Comparison of ENCODE assay signal across 17 mouse cellular contexts in the genomic region with DNA sequence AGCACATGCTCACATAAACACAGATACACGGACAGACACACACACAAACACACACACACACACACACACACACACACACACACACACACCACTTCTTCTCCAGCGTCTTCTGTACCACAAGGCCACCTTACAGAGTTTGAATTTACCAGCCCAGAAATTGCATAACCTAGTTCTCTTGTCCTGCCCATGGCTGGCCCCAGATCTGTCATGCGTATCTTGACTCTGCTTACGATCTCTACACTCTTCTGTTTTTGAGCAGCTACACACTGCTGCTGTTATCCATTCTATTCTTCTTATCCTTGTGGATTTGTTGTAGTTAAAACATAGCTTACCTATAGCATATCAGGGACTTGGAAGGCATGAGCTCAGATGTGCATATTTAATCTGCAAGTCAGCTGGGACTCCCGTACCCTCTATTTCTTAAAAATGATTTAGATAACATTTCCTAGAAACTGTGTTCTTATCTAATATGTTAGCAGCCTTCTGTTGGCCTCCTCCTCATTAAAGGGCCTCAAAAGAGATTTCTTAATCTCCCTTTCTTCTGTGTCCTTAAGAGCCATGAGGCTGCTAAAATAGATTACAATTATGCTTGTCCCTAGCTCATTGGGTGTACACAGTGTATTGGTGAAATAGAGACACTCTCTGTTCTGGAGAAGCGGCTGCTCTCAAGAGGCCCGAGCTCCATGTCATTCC. TPM values are rescaled to one million over a fixed set of nuclear protein-coding genes. Genes with fewer than 3 reads are reported as not detected.
DNase-seq lines count a peak whose midpoint lies in the region; ATAC-seq and TF ChIP-seq lines count a peak whose summit lies in the region.
"Had no signal": no experiment of that assay in that cellular context is flagged by ENCODE, and none has a peak within 500 bp of the region (broad histone marks: within the 10 kb centered on the region; RNA-seq: fewer than 3 reads in every experiment).

No protein-coding gene starts in this region.

- no peaks in the 10 kb centered on the region for H3K79me2 ChIP-seq in MEL (ENCODE audit: control insufficient read depth, insufficient read depth, low read length, poor library complexity)

- WGBS in liver, embryonic 13.5 days (ENCODE audit: insufficient replicate concordance): 23% methylated on average over 7 of the region's 7 CpGs
- 79% methylated on average over 7 of the region's 7 CpGs for WGBS in stomach, embryonic 14.5 days
- 84% methylated on average over 7 of the region's 7 CpGs for WGBS in midbrain, embryonic 16.5 days

- H3K9ac ChIP-seq in MEL (ENCODE audit: control insufficient read depth, low read depth, low read length, poor library complexity, severe bottlenecking): peak overlapping the region; percentile 61
- peak overlapping the region; percentile 57 for H3K9ac ChIP-seq in liver, embryonic 13.5 days
- H3K9ac ChIP-seq in stomach, embryonic 14.5 days (replicated peaks; ENCODE audit: low read depth, low read length): no peak overlapping the region
- no peak overlapping the region for H3K9ac ChIP-seq in midbrain, embryonic 16.5 days (ENCODE audit: low read depth, low read length)
- H3K9ac ChIP-seq: embryonic facial prominence, embryonic 12.5 days; hindbrain, embryonic 14.5 days; intestine, embryonic 15.5 days had no signal

- TF ChIP-seq CTCF in MEL (IDR thresholded peaks at IDR 0.05 in 2 of 3, conservative IDR thresholded peaks at IDR 0.05 in 1 of 3; ENCODE audit: control insufficient read depth in 1 of 3, insufficient read depth in 1 of 3, low read depth in 2 of 3, low read length in 3 of 3, poor library complexity in 1 of 3, severe bottlenecking in 1 of 3): no peak

- H3K27me3 ChIP-seq in MEL (ENCODE audit: control insufficient read depth in 1 of 2, insufficient read depth in 2 of 2, low read length in 2 of 2): no peaks in the 10 kb centered on the region
- H3K27me3 ChIP-seq in liver, embryonic 13.5 days: no peaks in the 10 kb centered on the region
- no peaks in the 10 kb centered on the region for H3K27me3 ChIP-seq in stomach, embryonic 14.5 days (ENCODE audit: control insufficient read depth, insufficient read depth, low read length)
- no peaks in the 10 kb centered on the region for H3K27me3 ChIP-seq in midbrain, embryonic 16.5 days (ENCODE audit: control insufficient read depth, insufficient read depth, low read depth, low read length)
- H3K27me3 ChIP-seq: embryonic facial prominence, embryonic 12.5 days; intestine, embryonic 15.5 days had no signal

- peak overlapping the region; percentile 59 for H3K4me2 ChIP-seq in liver, embryonic 13.5 days
- H3K4me2 ChIP-seq in stomach, embryonic 14.5 days (replicated peaks; ENCODE audit: low read depth, low read length): no peak overlapping the region
- no peak overlapping the region for H3K4me2 ChIP-seq in midbrain, embryonic 16.5 days (ENCODE audit: low read length)
- H3K4me2 ChIP-seq: embryonic facial prominence, embryonic 12.5 days; hindbrain, embryonic 14.5 days; intestine, embryonic 15.5 days had no signal

- peak overlapping the region; percentile 17 to 40 for H3K4me3 ChIP-seq in MEL (ENCODE audit: control insufficient read depth in 1 of 2, insufficient read depth in 1 of 2, low read depth in 2 of 2, low read length in 2 of 2)
- 0 out of 2 replicates have a peak overlapping the region, but pooled peaks have one; percentile 11 for H3K4me3 ChIP-seq in liver, embryonic 13.5 days (replicated peaks)
- no peak overlapping the region for H3K4me3 ChIP-seq in stomach, embryonic 14.5 days (ENCODE audit: low read depth, low read length)
- no peak overlapping the region for H3K4me3 ChIP-seq in midbrain, embryonic 16.5 days (ENCODE audit: low read depth, low read length)
- H3K4me3 ChIP-seq: embryonic facial prominence, embryonic 12.5 days; intestine, embryonic 15.5 days; layer of hippocampus, adult 2 months had no signal

- TF ChIP-seq POLR2A in MEL (IDR thresholded peaks at IDR 0.05; ENCODE audit: control insufficient read depth in 1 of 2, insufficient read depth in 1 of 2, low read depth in 1 of 2, low read length in 2 of 2, poor library complexity in 1 of 2): peak in 1 of 2 experiments; percentile 41; a peak in 1 of 4 replicates

- H3K4me1 ChIP-seq in MEL (ENCODE audit: control insufficient read depth in 1 of 2, insufficient read depth in 2 of 2, low read length in 2 of 2): peaks cover 20 to 29% of the 10 kb centered on the region in 2 experiments
- H3K4me1 ChIP-seq in liver, embryonic 13.5 days (replicated peaks): peaks cover 71% of the 10 kb centered on the region
- H3K4me1 ChIP-seq in stomach, embryonic 14.5 days (ENCODE audit: control insufficient read depth, insufficient read depth, low read length): no peaks in the 10 kb centered on the region
- H3K4me1 ChIP-seq in midbrain, embryonic 16.5 days (ENCODE audit: control insufficient read depth, insufficient read depth, low read length): no peaks in the 10 kb centered on the region
- H3K4me1 ChIP-seq: embryonic facial prominence, embryonic 12.5 days; intestine, embryonic 15.5 days had no signal

- H3K36me3 ChIP-seq in MEL (ENCODE audit: control insufficient read depth in 1 of 2, insufficient read depth in 2 of 2, low read length in 2 of 2): peaks cover 0 to 32% of the 10 kb centered on the region in 2 experiments; a peak in 2 of 4 replicates
- H3K36me3 ChIP-seq in liver, embryonic 13.5 days: no peaks in the 10 kb centered on the region
- no peaks in the 10 kb centered on the region for H3K36me3 ChIP-seq in stomach, embryonic 14.5 days (ENCODE audit: control insufficient read depth, insufficient read depth, low read length)
- H3K36me3 ChIP-seq in midbrain, embryonic 16.5 days (ENCODE audit: control insufficient read depth, insufficient read depth, low read length): no peaks in the 10 kb centered on the region
- H3K36me3 ChIP-seq: embryonic facial prominence, embryonic 12.5 days; intestine, embryonic 15.5 days had no signal

- peak; percentile 84 for DNase-seq in MEL (ENCODE audit: low read depth, low spot score)
- peak; percentile 74 for DNase-seq in c-Kit-positive CD71-positive TER-119-positive erythroid progenitor cells, embryonic 14.5 days (ENCODE audit: low spot score)
- DNase-seq in liver, embryonic 13.5 days: peak; percentile 54
- DNase-seq in layer of hippocampus, adult 9-11 months: no peak
- no peak for DNase-seq in spleen, postnatal 14 days (ENCODE audit: low spot score in 2 of 2)
- DNase-seq: cerebellum, adult 18-20 months; gastrocnemius, postnatal 10 days; heart, postnatal 14 days; lung, adult 18-20 months; lung, postnatal 4 days; thymus, adult 2 months had no signal

- no peak; the same call in 1 of the 2 replicates for TF ChIP-seq RAD21 in MEL (IDR thresholded peaks at IDR 0.05; ENCODE audit: low read depth, low read length)

- peak; percentile 93 to 97 for TF ChIP-seq EP300 in MEL (IDR thresholded peaks at IDR 0.05; ENCODE audit: low read depth in 1 of 2, low read length in 2 of 2)

- ATAC-seq in liver, embryonic 13.5 days (ENCODE audit: low read depth): peak; percentile 98
- ATAC-seq in stomach, embryonic 14.5 days (ENCODE audit: insufficient number of reproducible peaks, insufficient read depth, low FRiP score, low read depth): peak; percentile 37; the same call in 1 of the 2 replicates
- no peak for ATAC-seq in midbrain, embryonic 16.5 days
- ATAC-seq: intestine, embryonic 15.5 days had no signal

- peak overlapping the region; percentile 90 for H3K27ac ChIP-seq in MEL (ENCODE audit: control insufficient read depth, low read depth, low read length)
- peak overlapping the region; percentile 90 for H3K27ac ChIP-seq in liver, embryonic 13.5 days
- H3K27ac ChIP-seq in stomach, embryonic 14.5 days (ENCODE audit: low read length): no peak overlapping the region
- no peak overlapping the region for H3K27ac ChIP-seq in midbrain, embryonic 16.5 days (ENCODE audit: low read length)
- H3K27ac ChIP-seq: embryonic facial prominence, embryonic 12.5 days; hindbrain, embryonic 14.5 days; intestine, embryonic 15.5 days; layer of hippocampus, adult 2 months had no signal

- no peaks in the 10 kb centered on the region for H3K9me3 ChIP-seq in MEL (replicated peaks; ENCODE audit: insufficient read depth, low read length)
- no peaks in the 10 kb centered on the region for H3K9me3 ChIP-seq in liver, embryonic 13.5 days (replicated peaks)
- H3K9me3 ChIP-seq in stomach, embryonic 14.5 days (ENCODE audit: control insufficient read depth, low read depth, low read length): no peaks in the 10 kb centered on the region
- H3K9me3 ChIP-seq in midbrain, embryonic 16.5 days (replicated peaks; ENCODE audit: control insufficient read depth, low read length, poor library complexity, severe bottlenecking): no peaks in the 10 kb centered on the region
- H3K9me3 ChIP-seq: embryonic facial prominence, embryonic 12.5 days; intestine, embryonic 15.5 days had no signal

TF ChIP-seq in MEL, 35 proteins besides CTCF, POLR2A, EP300 and RAD21 (continues in another document):
- TF ChIP-seq GATA1 (IDR thresholded peaks at IDR 0.05; ENCODE audit: low read depth, low read length) (peak; percentile 97), TCF12 (IDR thresholded peaks at IDR 0.05; ENCODE audit: low read depth, low read length) (peak; percentile 88), CHD2 (IDR thresholded peaks at IDR 0.05; ENCODE audit: low read length) (no peak), SIN3A (IDR thresholded peaks at IDR 0.05; ENCODE audit: low read length) (peak; percentile 98), MXI1 (IDR thresholded peaks at IDR 0.05; ENCODE audit: low read depth, low read length) (peak; percentile 72), ZNF384 (IDR thresholded peaks at IDR 0.05; ENCODE audit: low read depth, low read length) (no peak), ELF1 (IDR thresholded peaks at IDR 0.05; ENCODE audit: low read depth, low read length) (no peak), SMC3 (IDR thresholded peaks at IDR 0.05; ENCODE audit: low read depth, low read length) (no peak), GABPA (IDR thresholded peaks at IDR 0.05; ENCODE audit: low read depth, low read length) (no peak), POLR2AphosphoS2 (IDR thresholded peaks at IDR 0.05; ENCODE audit: low read length) (no peak), UBTF (IDR thresholded peaks at IDR 0.05; ENCODE audit: borderline replicate concordance, insufficient read depth, low read depth, low read length) (no peak), ZKSCAN1 (IDR thresholded peaks at IDR 0.05; ENCODE audit: low read depth, low read length) (no peak), HCFC1 (IDR thresholded peaks at IDR 0.05; ENCODE audit: low read depth, low read length) (no peak), BHLHE40 (IDR thresholded peaks at IDR 0.05; ENCODE audit: borderline replicate concordance, low read depth, low read length) (peak; percentile 50; the same call in 1 of the 2 replicates)

RNA-seq across cellular contexts. Expression of a gene that starts 7.4 kb away (rescaled TPM):
- total RNA-seq in MEL (2012; rRNA removed): 24.6 and 28.5 TPM in 2 replicates
- 10 to 100 TPM; 52.0 to 83.8 TPM for polyA plus RNA-seq in MEL (2012; ENCODE audit: insufficient read depth in 1 of 2, insufficient read length in 2 of 2, low read depth in 1 of 2, low replicate concordance in 2 of 2, missing spikeins in 1 of 2)
- 29.7 and 34.0 TPM in 2 replicates for polyA plus RNA-seq in liver, embryonic 13.5 days (2015; fragmentation: Nextera tagmentation; extraction: Ambion mirVana)
- polyA plus RNA-seq in stomach, embryonic 14.5 days (2014; fragmentation: Nextera tagmentation; extraction: Ambion mirVana): 24.0 and 26.2 TPM in 2 replicates
- polyA plus RNA-seq in midbrain, embryonic 16.5 days (2015; fragmentation: Nextera tagmentation; extraction: Ambion mirVana): 6.8 and 8.7 TPM in 2 replicates

Comparison
In these comparisons a context has a peak if more than half of its experiments do, and no peak if none do; other contexts are left out.
1. DNase-seq: peak in MEL (single experiment), c-Kit-positive CD71-positive TER-119-positive erythroid progenitor cells, embryonic 14.5 days (single experiment) and liver, embryonic 13.5 days (single experiment); none in layer of hippocampus, adult 9-11 months (single experiment) and spleen, postnatal 14 days (0 of 2).
2. H3K27ac ChIP-seq: peak in MEL (single experiment) and liver, embryonic 13.5 days (single experiment); none in stomach, embryonic 14.5 days (single experiment) and midbrain, embryonic 16.5 days (single experiment).
3. H3K4me3 ChIP-seq: peak in MEL (2 of 2) and liver, embryonic 13.5 days (single experiment); none in stomach, embryonic 14.5 days (single experiment) and midbrain, embryonic 16.5 days (single experiment).
4. H3K9ac ChIP-seq: peak in MEL (single experiment) and liver, embryonic 13.5 days (single experiment); none in stomach, embryonic 14.5 days (single experiment) and midbrain, embryonic 16.5 days (single experiment).